Mouse (Mus musculus): ENCODE data around the gene Bcat2. TPM values are rescaled to one million over a fixed set of nuclear protein-coding genes. Genes with fewer than 3 reads are reported as not detected.

The Bcat2 gene
- 44.0 and 44.6 TPM in 2 replicates for polyA plus RNA-seq (2015; fragmentation: Nextera tagmentation; extraction: Ambion mirVana)

DNA sequence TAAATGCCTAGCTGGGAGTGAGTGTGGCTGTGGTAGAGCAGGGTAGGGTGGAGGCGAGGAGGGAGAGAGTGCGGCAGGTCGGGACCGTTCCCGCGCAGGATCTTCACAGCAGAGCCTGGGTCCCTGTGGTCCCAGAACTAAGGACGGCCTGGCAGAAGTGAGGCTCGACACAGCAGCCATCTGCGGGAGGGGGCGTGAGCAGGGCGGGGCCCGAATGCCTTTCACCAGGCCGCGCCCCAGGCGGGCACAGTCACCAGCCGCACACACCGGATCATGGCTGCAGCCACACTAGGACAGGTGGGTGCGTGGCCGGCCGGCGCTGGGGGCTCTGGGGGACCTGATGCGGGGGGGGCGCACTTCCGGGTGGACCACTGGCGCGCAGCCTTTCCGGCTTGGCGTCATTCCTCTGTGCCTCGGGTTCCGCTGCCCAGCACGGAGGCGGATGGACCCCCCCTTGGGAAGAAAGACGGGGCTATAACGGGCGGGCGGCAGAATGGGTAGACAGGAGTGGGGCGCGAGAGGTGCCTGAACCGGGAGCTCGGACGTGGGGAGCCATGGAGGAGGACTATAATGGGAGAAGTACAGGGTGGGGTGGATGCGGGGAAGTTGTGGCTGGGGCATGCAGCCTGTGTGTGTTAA lies at the start of gene Bcat2:
TSS of gene Bcat2 (plus strand) at position 51 of the 639 bp plus-strand sequence.
- Histone ChIP-seq H3K4me2 (ENCODE audit: low read depth, low read length) (peak within 1 kb of the TSS; percentile 94), H3K27ac (ENCODE audit: low read length) (peak within 1 kb of the TSS; percentile 86), H3K4me1 (ENCODE audit: control insufficient read depth, low read depth, low read length) (peaks cover 59% of the 10 kb centered on the region), H3K9me3 (replicated peaks; ENCODE audit: control insufficient read depth, low read length) (no peaks in the 10 kb centered on the region), H3K4me3 (ENCODE audit: low read depth, low read length) (peak within 1 kb of the TSS; percentile 65), H3K9ac (ENCODE audit: low read depth, low read length) (peak within 1 kb of the TSS; percentile 59), H3K36me3 (ENCODE audit: control insufficient read depth, insufficient read depth) (no peaks in the 10 kb centered on the region), H3K27me3 (ENCODE audit: control insufficient read depth, insufficient read depth, low read depth, low read length) (no peaks in the 10 kb centered on the region)
- peak; percentile 47 for ATAC-seq (ENCODE audit: low read depth)
- 5% methylated on average over 41 of the region's 42 CpGs for WGBS (ENCODE audit: insufficient replicate concordance)

DNA sequence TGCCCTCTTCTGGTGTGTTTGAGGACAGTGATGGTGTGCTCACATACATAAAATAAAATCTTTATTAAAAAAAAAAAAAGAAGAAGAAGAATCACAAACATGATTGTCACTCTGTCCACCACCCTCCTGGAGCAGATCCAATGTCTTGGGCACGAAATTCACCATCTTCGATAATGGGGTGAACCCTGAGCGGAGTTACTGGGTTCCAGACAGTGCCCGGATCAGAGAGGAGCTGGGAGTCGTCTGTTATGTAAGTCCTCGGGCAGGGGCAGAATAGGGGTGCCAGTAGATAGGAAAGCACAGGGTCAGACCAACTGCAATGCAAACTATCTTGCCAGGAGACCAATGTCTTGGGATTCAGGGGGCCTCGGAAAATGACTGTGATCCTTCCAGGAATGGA lies 49.3 kb upstream of the Bcat2 start:
- H3K4me1 ChIP-seq (ENCODE audit: control insufficient read depth, low read depth, low read length): peaks cover 31% of the 10 kb centered on the region
- peak overlapping the region; percentile 68; the same call in 1 of the 2 replicates for H3K4me2 ChIP-seq (ENCODE audit: low read depth, low read length)

DNA sequence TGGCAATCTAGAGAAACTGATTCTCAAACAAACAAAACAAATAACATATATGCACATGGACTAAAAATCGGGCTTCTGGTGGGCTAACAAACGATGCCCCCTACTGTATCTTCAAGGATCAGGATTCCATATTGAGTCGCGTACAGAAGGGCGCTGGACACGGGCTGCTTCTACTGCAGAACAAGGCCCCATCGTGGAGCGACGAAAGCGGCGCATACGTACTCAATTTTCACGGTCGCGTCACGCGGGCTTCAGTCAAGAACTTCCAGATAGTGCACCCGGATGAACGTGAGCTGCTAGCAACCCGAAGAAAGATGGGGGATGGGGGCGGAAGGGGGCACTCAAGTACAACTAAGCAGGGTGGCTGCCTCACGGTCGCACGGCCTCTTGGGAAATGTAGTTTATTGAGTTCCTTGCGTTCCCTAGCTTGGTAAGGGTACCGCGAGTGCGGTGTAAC lies 48.2 kb upstream of the Bcat2 start:
- Histone ChIP-seq H3K4me1 (ENCODE audit: control insufficient read depth, low read depth, low read length) (peaks cover 21% of the 10 kb centered on the region), H3K36me3 (ENCODE audit: control insufficient read depth, insufficient read depth) (peaks cover 28% of the 10 kb centered on the region), H3K4me2 (ENCODE audit: low read depth, low read length) (peak overlapping the region; percentile 68), H3K27me3 (ENCODE audit: control insufficient read depth, insufficient read depth, low read depth, low read length) (no peaks in the 10 kb centered on the region), H3K4me3 (ENCODE audit: low read depth, low read length) (peak overlapping the region; percentile 86), H3K9me3 (replicated peaks; ENCODE audit: control insufficient read depth, low read length) (no peaks in the 10 kb centered on the region), H3K9ac (ENCODE audit: low read depth, low read length) (peak overlapping the region; percentile 96), H3K27ac (ENCODE audit: low read length) (peak overlapping the region; percentile 90)
- ATAC-seq (ENCODE audit: low read depth): no peak
- WGBS (ENCODE audit: insufficient replicate concordance): 0% methylated on average over 28 of the region's 28 CpGs

More for the DNA sequence above, 49.3 kb upstream of the Bcat2 start:
- Histone ChIP-seq H3K27ac (ENCODE audit: low read length) (no peak overlapping the region), H3K9ac (ENCODE audit: low read depth, low read length) (no peak overlapping the region), H3K27me3 (ENCODE audit: control insufficient read depth, insufficient read depth, low read depth, low read length) (no peaks in the 10 kb centered on the region), H3K4me3 (ENCODE audit: low read depth, low read length) (peak overlapping the region; percentile 86; the same call in 1 of the 2 replicates), H3K9me3 (replicated peaks; ENCODE audit: control insufficient read depth, low read length) (no peaks in the 10 kb centered on the region), H3K36me3 (ENCODE audit: control insufficient read depth, insufficient read depth) (peaks cover 28% of the 10 kb centered on the region)
- ATAC-seq (ENCODE audit: low read depth): no peak
- WGBS (ENCODE audit: insufficient replicate concordance): 86% methylated on average over 7 of the region's 7 CpGs

DNA sequence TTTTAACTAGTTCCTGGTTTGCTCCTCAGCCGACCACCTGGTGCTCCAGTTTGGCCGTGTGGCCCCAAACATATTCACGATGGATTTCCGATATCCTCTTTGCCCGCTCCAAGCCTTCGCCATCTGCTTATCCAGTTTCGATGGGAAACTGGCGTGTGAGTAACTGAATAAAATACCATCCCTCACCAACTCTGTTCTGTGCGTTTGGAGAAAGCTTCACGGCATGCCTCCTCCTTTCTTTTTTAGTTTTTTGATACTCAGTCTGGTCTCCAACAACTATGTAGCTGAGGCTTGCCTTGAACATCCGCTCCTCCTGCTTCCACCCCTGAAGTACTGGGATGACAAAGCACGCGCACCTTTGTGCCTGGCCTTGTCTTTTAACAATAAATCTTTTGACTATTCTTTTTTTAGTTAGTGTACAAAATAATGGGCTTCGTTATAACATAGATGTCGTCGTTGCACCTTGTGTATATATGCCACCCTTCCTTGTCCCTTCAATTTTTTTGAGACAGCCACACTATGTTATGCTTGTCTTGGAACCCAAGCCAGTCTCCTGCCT lies 47.7 kb upstream of the Bcat2 start:
- Histone ChIP-seq H3K4me1 (ENCODE audit: control insufficient read depth, low read depth, low read length) (peaks cover 25% of the 10 kb centered on the region), H3K4me3 (ENCODE audit: low read depth, low read length) (peak overlapping the region; percentile 86), H3K27ac (ENCODE audit: low read length) (peak overlapping the region; percentile 90), H3K9me3 (replicated peaks; ENCODE audit: control insufficient read depth, low read length) (no peaks in the 10 kb centered on the region), H3K36me3 (ENCODE audit: control insufficient read depth, insufficient read depth) (peaks cover 28% of the 10 kb centered on the region), H3K4me2 (ENCODE audit: low read depth, low read length) (peak overlapping the region; percentile 68), H3K9ac (ENCODE audit: low read depth, low read length) (peak overlapping the region; percentile 96), H3K27me3 (ENCODE audit: control insufficient read depth, insufficient read depth, low read depth, low read length) (no peaks in the 10 kb centered on the region)
- no peak for ATAC-seq (ENCODE audit: low read depth)
- 47% methylated on average over 16 of the region's 16 CpGs for WGBS (ENCODE audit: insufficient replicate concordance)

DNA sequence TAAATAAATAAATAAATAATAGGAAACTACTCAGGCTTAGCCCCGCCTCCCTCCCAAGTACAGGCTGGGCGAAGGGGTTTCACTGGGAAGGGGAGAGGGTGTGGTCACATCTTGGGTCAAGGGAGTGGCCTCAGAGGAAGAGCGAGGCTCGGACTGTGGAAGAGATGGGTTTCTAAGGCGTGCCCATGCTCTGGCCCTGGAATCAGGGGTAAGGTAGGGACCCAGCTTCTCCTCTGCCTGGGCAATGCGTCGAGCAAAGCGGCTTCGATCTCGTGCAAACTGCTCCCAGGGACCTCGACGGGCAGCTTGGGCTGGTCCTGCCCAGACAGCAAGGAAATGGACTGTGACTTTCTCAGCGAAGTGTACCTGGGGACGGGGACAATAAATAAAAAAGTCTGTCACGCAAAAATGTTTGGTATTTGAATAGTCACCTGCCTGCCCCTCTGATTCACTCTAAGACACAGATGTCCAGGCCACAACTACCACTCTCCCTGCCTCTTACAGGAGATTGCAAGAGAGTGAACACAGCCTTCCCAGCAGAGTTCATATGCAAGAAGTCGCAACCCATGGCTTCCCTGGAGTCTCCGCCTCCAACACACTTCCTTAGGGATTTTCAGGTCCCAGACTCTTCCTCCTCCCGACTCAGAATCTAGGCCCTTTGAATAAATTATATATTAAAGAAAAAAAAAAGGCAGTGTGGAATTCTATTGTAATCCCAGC lies 46.8 kb upstream of the Bcat2 start:
- Histone ChIP-seq H3K27ac (ENCODE audit: low read length) (peak overlapping the region; percentile 90), H3K9ac (ENCODE audit: low read depth, low read length) (peak overlapping the region; percentile 96), H3K4me1 (ENCODE audit: control insufficient read depth, low read depth, low read length) (peaks cover 29% of the 10 kb centered on the region), H3K9me3 (replicated peaks; ENCODE audit: control insufficient read depth, low read length) (no peaks in the 10 kb centered on the region), H3K27me3 (ENCODE audit: control insufficient read depth, insufficient read depth, low read depth, low read length) (no peaks in the 10 kb centered on the region), H3K4me3 (ENCODE audit: low read depth, low read length) (peak overlapping the region; percentile 86), H3K4me2 (ENCODE audit: low read depth, low read length) (peak overlapping the region; percentile 68), H3K36me3 (ENCODE audit: control insufficient read depth, insufficient read depth) (peaks cover 28% of the 10 kb centered on the region)
- ATAC-seq (ENCODE audit: low read depth): no peak
- 56% methylated on average over 18 of the region's 18 CpGs for WGBS (ENCODE audit: insufficient replicate concordance)

DNA sequence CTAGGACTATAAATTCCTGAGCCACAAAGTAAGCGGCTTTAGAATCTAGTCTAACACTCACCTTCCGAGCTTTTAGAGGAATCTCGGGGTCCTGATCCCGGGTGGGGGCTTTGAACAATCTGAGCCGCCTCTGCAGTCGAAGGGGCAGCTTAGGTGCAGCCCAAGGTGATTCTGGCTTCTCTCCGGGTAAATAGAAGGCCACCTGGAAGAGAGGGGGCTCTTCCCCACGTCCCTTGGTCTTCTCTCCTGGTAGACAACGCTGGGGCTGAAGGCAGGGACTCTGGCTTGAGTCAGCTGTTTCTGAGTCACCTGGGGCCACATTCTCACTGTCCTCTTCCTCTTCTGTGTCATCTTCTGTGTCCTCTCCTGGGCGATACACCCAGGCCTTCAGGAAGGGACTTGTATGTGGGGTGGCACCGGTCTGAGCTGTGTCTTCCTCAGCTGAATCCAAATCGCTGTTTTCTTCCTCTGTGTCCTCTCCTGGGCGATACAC lies 46.2 kb upstream of the Bcat2 start:
- H3K4me3 ChIP-seq (ENCODE audit: low read depth, low read length): peak overlapping the region; percentile 86
- peak overlapping the region; percentile 90 for H3K27ac ChIP-seq (ENCODE audit: low read length)
- peak overlapping the region; percentile 96 for H3K9ac ChIP-seq (ENCODE audit: low read depth, low read length)
- peak overlapping the region; percentile 68 for H3K4me2 ChIP-seq (ENCODE audit: low read depth, low read length)
- peaks cover 29% of the 10 kb centered on the region for H3K4me1 ChIP-seq (ENCODE audit: control insufficient read depth, low read depth, low read length)
- H3K9me3 ChIP-seq (replicated peaks; ENCODE audit: control insufficient read depth, low read length): no peaks in the 10 kb centered on the region
- H3K36me3 ChIP-seq (ENCODE audit: control insufficient read depth, insufficient read depth): peaks cover 28% of the 10 kb centered on the region
- no peak for ATAC-seq (ENCODE audit: low read depth)
- WGBS (ENCODE audit: insufficient replicate concordance): 46% methylated on average over 12 of the region's 13 CpGs
- H3K27me3 ChIP-seq (ENCODE audit: control insufficient read depth, insufficient read depth, low read depth, low read length): no peaks in the 10 kb centered on the region

DNA sequence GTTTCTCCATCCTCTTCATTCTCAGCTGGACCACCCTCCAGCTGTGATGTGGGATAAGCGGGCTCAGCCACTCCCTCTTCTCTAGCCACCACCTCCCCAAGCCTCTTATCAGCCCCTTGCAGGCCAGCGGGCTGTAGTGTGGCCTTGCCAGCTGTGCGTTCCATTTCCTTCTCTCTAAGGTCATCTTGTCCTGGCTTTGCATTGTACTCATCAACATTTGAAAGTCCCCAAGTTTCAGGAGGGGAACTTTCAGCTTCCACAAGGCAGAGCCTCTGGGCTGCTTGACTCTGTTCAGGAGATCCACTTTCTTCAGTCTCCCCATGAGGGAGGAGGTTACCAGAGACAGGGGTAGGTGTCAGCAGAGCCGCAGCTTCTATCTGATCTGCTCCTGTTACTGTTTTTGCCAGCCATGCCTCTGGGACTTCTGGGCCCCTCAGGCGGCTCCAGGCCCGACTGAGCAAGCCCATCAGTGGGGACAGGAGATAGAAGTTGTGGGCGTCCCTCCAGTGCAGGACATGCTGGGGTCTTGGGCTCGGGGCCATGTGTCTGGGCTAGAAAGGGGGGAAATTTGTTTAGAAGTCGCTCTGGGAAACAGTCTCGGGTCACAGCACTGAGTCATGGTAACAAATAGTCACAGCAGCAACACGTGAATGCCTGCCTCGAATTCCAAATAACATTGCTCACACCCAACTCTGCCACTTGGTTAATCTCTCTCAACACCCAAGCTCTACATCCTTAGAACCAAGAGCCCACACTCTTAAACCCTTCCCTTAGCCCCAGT lies 44.9 kb upstream of the Bcat2 start:
- H3K4me2 ChIP-seq (ENCODE audit: low read depth, low read length): peak overlapping the region; percentile 75
- no peaks in the 10 kb centered on the region for H3K27me3 ChIP-seq (ENCODE audit: control insufficient read depth, insufficient read depth, low read depth, low read length)
- H3K9ac ChIP-seq (ENCODE audit: low read depth, low read length): peak overlapping the region; percentile 96
- H3K27ac ChIP-seq (ENCODE audit: low read length): peak overlapping the region; percentile 100
- 6% methylated on average over 12 of the region's 12 CpGs for WGBS (ENCODE audit: insufficient replicate concordance)
- H3K36me3 ChIP-seq (ENCODE audit: control insufficient read depth, insufficient read depth): peaks cover 28% of the 10 kb centered on the region
- ATAC-seq (ENCODE audit: low read depth): peak; percentile 87
- H3K4me3 ChIP-seq (ENCODE audit: low read depth, low read length): peak overlapping the region; percentile 86
- peaks cover 20% of the 10 kb centered on the region for H3K4me1 ChIP-seq (ENCODE audit: control insufficient read depth, low read depth, low read length)
- no peaks in the 10 kb centered on the region for H3K9me3 ChIP-seq (replicated peaks; ENCODE audit: control insufficient read depth, low read length)

DNA sequence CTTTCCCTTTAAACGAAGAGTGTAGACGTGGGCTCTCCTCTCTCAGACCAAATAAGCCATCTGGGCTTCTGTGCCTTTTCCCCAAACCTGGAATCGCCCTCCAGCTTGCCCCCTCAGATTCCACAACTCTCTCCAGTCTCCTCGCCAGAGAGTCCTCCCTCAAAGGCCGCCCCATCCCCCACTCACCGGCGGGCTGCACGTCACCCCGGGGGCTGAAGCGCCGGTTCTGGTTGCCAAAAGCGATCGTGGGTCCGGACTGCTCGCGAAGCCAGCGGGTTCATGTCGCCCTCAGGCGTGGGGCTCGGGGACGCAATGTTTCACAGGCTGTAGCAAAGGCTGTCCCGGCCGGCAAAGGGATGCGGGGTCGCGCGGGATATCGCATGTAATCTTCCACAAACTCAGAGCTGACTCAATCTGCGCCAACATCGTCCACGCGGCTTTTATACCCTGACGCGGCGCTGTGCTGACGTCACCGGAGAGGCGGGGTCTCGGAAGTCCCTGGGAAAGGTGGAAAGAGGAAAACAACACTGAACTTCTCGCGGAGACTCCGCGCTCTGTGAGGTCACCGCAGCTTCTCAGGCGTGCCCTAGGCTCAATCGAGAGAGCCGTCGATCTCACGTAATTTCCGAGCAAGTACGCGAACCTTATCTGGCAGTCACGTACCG lies 44.0 kb upstream of the Bcat2 start, which contains the start of the genes Ppp1r15a and Plekha4:
TSS of gene Ppp1r15a (minus strand) at position 460 of the 665 bp plus-strand sequence.
TSS of gene Plekha4 (plus strand) at position 522 of the 665 bp plus-strand sequence.
- no peaks in the 10 kb centered on the region; the same call in 1 of the 2 replicates for H3K27me3 ChIP-seq (ENCODE audit: control insufficient read depth, insufficient read depth, low read depth, low read length)
- peak; percentile 71 for ATAC-seq (ENCODE audit: low read depth)
- whole genome bisulfite sequencing (ENCODE audit: insufficient replicate concordance): 0% methylated on average over 54 of the region's 54 CpGs
- peaks cover 16% of the 10 kb centered on the region for H3K4me1 ChIP-seq (ENCODE audit: control insufficient read depth, low read depth, low read length)
- H3K4me2 ChIP-seq (ENCODE audit: low read depth, low read length): peak within 1 kb of the TSS; percentile 75
- H3K9me3 ChIP-seq (replicated peaks; ENCODE audit: control insufficient read depth, low read length): no peaks in the 10 kb centered on the region
- H3K9ac ChIP-seq (ENCODE audit: low read depth, low read length): peak within 1 kb of the TSS; percentile 96
- peaks cover 24% of the 10 kb centered on the region for H3K36me3 ChIP-seq (ENCODE audit: control insufficient read depth, insufficient read depth)
- H3K4me3 ChIP-seq (ENCODE audit: low read depth, low read length): peak within 1 kb of the TSS; percentile 86
- H3K27ac ChIP-seq (ENCODE audit: low read length): peak within 1 kb of the TSS; percentile 100
